Mouse (Mus musculus) liver, embryonic 12.5 days (tissue): ENCODE measurements around the gene Magi1. TPM values are rescaled to one million over a fixed set of nuclear protein-coding genes. Genes with fewer than 3 reads are reported as not detected.

Source experiments
- ATAC-seq: fragments of 200-750 bp; cut with Nextera tagmentation; 2 replicates; pipeline ENCODE4 v1.8.0; 2017; ENCODE audit warnings: moderate number of reproducible peaks, mild to moderate bottlenecking, moderate library complexity
- H3K27ac ChIP-seq: fragments of 300-500 bp; sonication (generic); 2 replicates; pipeline ENCODE4 v1.5.1; 2016; ENCODE audit warnings: mild to moderate bottlenecking
- H3K27me3 ChIP-seq: fragments of 300-500 bp; sonication (generic); replicated peaks from 2 replicates; pipeline ENCODE4 v1.6.1; 2016; ENCODE audit warnings: mild to moderate bottlenecking, moderate library complexity
- H3K36me3 ChIP-seq: fragments of 300-500 bp; sonication (generic); 2 replicates; pipeline ENCODE4 v1.6.1; 2016; ENCODE audit warnings: mild to moderate bottlenecking, moderate library complexity
- H3K4me1 ChIP-seq: fragments of 300-500 bp; sonication (generic); 2 replicates; pipeline ENCODE4 v1.6.1; 2016
- H3K4me2 ChIP-seq: fragments of 300-500 bp; sonication (generic); 2 replicates; pipeline ENCODE4 v1.6.1; 2016; ENCODE audit warnings: mild to moderate bottlenecking, moderate library complexity
- H3K4me3 ChIP-seq: fragments of 300-500 bp; sonication (generic); 2 replicates; pipeline ENCODE4 v1.5.1; 2016; ENCODE audit warnings: mild to moderate bottlenecking, moderate library complexity
- H3K9ac ChIP-seq: fragments of 300-500 bp; sonication (generic); 2 replicates; pipeline ENCODE4 v1.6.1; 2016; ENCODE audit warnings: mild to moderate bottlenecking, moderate library complexity
- H3K9me3 ChIP-seq: fragments of 300-500 bp; sonication (generic); replicated peaks from 2 replicates; pipeline ENCODE4 v1.6.1; 2016; ENCODE audit warnings: mild to moderate bottlenecking, moderate library complexity
- WGBS: fragments of 180-500 bp; shearing (Covaris S2); methylation state at CpG from one replicate; pipeline ENCODE4 v1.1.7; 2016; ENCODE audit not compliant: insufficient replicate concordance; 5-methylcytosine and 5-hydroxymethylcytosine counted together
- polyA plus RNA-seq: library from polyadenylated mRNA; unstranded; fragments of >200 nt; fragmentation: Nextera tagmentation; extraction: Ambion mirVana; gene quantifications from 2 replicates; pipeline ENCODE4 v1.2.1, GENCODE M21; 2016

Magi1 gene
- polyA plus RNA-seq, 1 experiment from 2014 or later, result 2.5 TPM

GRCm38 (mm10) chr6:93922931-93923330 lies 360.8 kb downstream of the Magi1 start:
- H3K27ac ChIP-seq, result no peak overlapping the region
- WGBS, result 68% methylated on average over 7 of the region's 7 CpGs

GRCm38 (mm10) chr6:93913226-93913861 lies 370.4 kb downstream of the Magi1 start:
- Histone ChIP-seq H3K4me1 (0 out of 2 replicates have a peak, but pooled peaks cover 3% of the 10 kb centered on the region), H3K9ac (no peak overlapping the region), H3K27me3 (peaks cover 33% of the 10 kb centered on the region), H3K36me3 (no peaks in the 10 kb centered on the region), H3K4me3 (no peak overlapping the region), H3K27ac (no peak overlapping the region), H3K4me2 (no peak overlapping the region; the same call in 1 of the 2 replicates), H3K9me3 (no peaks in the 10 kb centered on the region)
- no peak for ATAC-seq
- 10% methylated on average over 22 of the region's 22 CpGs for WGBS

More at GRCm38 (mm10) chr6:93922931-93923330, 360.8 kb downstream of the Magi1 start:
- Histone ChIP-seq H3K36me3 (no peaks in the 10 kb centered on the region), H3K9me3 (no peaks in the 10 kb centered on the region), H3K9ac (no peak overlapping the region), H3K27me3 (no peaks in the 10 kb centered on the region), H3K4me1 (no peaks in the 10 kb centered on the region), H3K4me3 (no peak overlapping the region), H3K4me2 (no peak overlapping the region)
- ATAC-seq, result no peak

- Histone ChIP-seq H3K27ac (no peak overlapping the region), H3K9me3 (no peaks in the 10 kb centered on the region), H3K36me3 (no peaks in the 10 kb centered on the region), H3K4me1 (0 out of 2 replicates have a peak, but pooled peaks cover 3% of the 10 kb centered on the region), H3K9ac (no peak overlapping the region), H3K4me3 (no peak overlapping the region), H3K27me3 (peaks cover 33% of the 10 kb centered on the region), H3K4me2 (peak overlapping the region; percentile 14)
- ATAC-seq, result no peak
- 12% methylated on average over 20 of the region's 20 CpGs for WGBS
Observed at GRCm38 (mm10) chr6:93912582-93913225, 371.0 kb downstream of the Magi1 start.

- WGBS, result 45% methylated on average over 8 of the region's 8 CpGs
- H3K4me3 ChIP-seq, result no peak overlapping the region
- H3K9ac ChIP-seq, result no peak overlapping the region
- 0 out of 2 replicates have a peak, but pooled peaks cover 3% of the 10 kb centered on the region for H3K4me1 ChIP-seq
- H3K36me3 ChIP-seq, result no peaks in the 10 kb centered on the region
- peaks cover 33% of the 10 kb centered on the region for H3K27me3 ChIP-seq
- H3K9me3 ChIP-seq, result no peaks in the 10 kb centered on the region
- no peak overlapping the region for H3K4me2 ChIP-seq
- ATAC-seq, result no peak
- no peak overlapping the region for H3K27ac ChIP-seq
Observed at GRCm38 (mm10) chr6:93912003-93912581, 371.6 kb downstream of the Magi1 start.

GRCm38 (mm10) chr6:93911420-93911819 lies 372.3 kb downstream of the Magi1 start:
- no peaks in the 10 kb centered on the region for H3K9me3 ChIP-seq
- no peak overlapping the region for H3K4me2 ChIP-seq
- ATAC-seq, result no peak
- peaks cover 33% of the 10 kb centered on the region for H3K27me3 ChIP-seq
- H3K27ac ChIP-seq, result no peak overlapping the region
- no peaks in the 10 kb centered on the region for H3K36me3 ChIP-seq
- WGBS, result 39% methylated on average over 2 of the region's 2 CpGs
- H3K4me3 ChIP-seq, result no peak overlapping the region
- H3K4me1 ChIP-seq, result 0 out of 2 replicates have a peak, but pooled peaks cover 3% of the 10 kb centered on the region
- H3K9ac ChIP-seq, result no peak overlapping the region

- Histone ChIP-seq H3K4me1 (0 out of 2 replicates have a peak, but pooled peaks cover 3% of the 10 kb centered on the region), H3K27ac (no peak overlapping the region), H3K4me2 (no peak overlapping the region), H3K36me3 (no peaks in the 10 kb centered on the region), H3K9ac (no peak overlapping the region), H3K9me3 (no peaks in the 10 kb centered on the region), H3K27me3 (peaks cover 32% of the 10 kb centered on the region), H3K4me3 (no peak overlapping the region)
- WGBS, result 71% methylated on average over 4 of the region's 4 CpGs
- ATAC-seq, result no peak
Observed at GRCm38 (mm10) chr6:93909976-93910375, 373.7 kb downstream of the Magi1 start.

GRCm38 (mm10) chr6:93904987-93905386 lies 378.7 kb downstream of the Magi1 start:
- ATAC-seq, result no peak
- 49% methylated on average over 2 of the region's 2 CpGs for WGBS
- no peaks in the 10 kb centered on the region for H3K27me3 ChIP-seq
- H3K4me3 ChIP-seq, result no peak overlapping the region
- no peaks in the 10 kb centered on the region for H3K4me1 ChIP-seq
- H3K9me3 ChIP-seq, result no peaks in the 10 kb centered on the region
- H3K4me2 ChIP-seq, result no peak overlapping the region
- no peak overlapping the region for H3K9ac ChIP-seq
- H3K27ac ChIP-seq, result no peak overlapping the region
- no peaks in the 10 kb centered on the region for H3K36me3 ChIP-seq

GRCm38 (mm10) chr6:93902239-93902638 lies 381.5 kb downstream of the Magi1 start:
- Histone ChIP-seq H3K9ac (no peak overlapping the region), H3K4me2 (no peak overlapping the region), H3K27me3 (no peaks in the 10 kb centered on the region), H3K9me3 (no peaks in the 10 kb centered on the region), H3K4me1 (no peaks in the 10 kb centered on the region), H3K27ac (no peak overlapping the region), H3K36me3 (no peaks in the 10 kb centered on the region), H3K4me3 (no peak overlapping the region)
- ATAC-seq, result no peak
- WGBS, result 58% methylated on average over 2 of the region's 2 CpGs

- H3K4me2 ChIP-seq, result no peak overlapping the region
- no peak overlapping the region for H3K9ac ChIP-seq
- no peaks in the 10 kb centered on the region for H3K27me3 ChIP-seq
- no peak overlapping the region for H3K4me3 ChIP-seq
- ATAC-seq, result no peak
- WGBS, result 69% methylated on average over 2 of the region's 2 CpGs
- no peak overlapping the region for H3K27ac ChIP-seq
- H3K9me3 ChIP-seq, result no peaks in the 10 kb centered on the region
- H3K36me3 ChIP-seq, result no peaks in the 10 kb centered on the region
- no peaks in the 10 kb centered on the region for H3K4me1 ChIP-seq
Observed at GRCm38 (mm10) chr6:93901408-93901807, 382.3 kb downstream of the Magi1 start.

- H3K9ac ChIP-seq, result no peak overlapping the region
- H3K27ac ChIP-seq, result no peak overlapping the region
- H3K27me3 ChIP-seq, result no peaks in the 10 kb centered on the region
- no peaks in the 10 kb centered on the region for H3K36me3 ChIP-seq
- no peak for ATAC-seq
- 64% methylated on average over 2 of the region's 2 CpGs for WGBS
- no peak overlapping the region for H3K4me3 ChIP-seq
- no peak overlapping the region for H3K4me2 ChIP-seq
- H3K4me1 ChIP-seq, result no peaks in the 10 kb centered on the region
- no peaks in the 10 kb centered on the region for H3K9me3 ChIP-seq
Observed at GRCm38 (mm10) chr6:93897512-93897911, 386.2 kb downstream of the Magi1 start.

- Histone ChIP-seq H3K27me3 (no peaks in the 10 kb centered on the region), H3K9ac (no peak overlapping the region), H3K4me2 (no peak overlapping the region), H3K4me3 (no peak overlapping the region), H3K4me1 (no peaks in the 10 kb centered on the region), H3K36me3 (no peaks in the 10 kb centered on the region), H3K27ac (no peak overlapping the region), H3K9me3 (no peaks in the 10 kb centered on the region)
- WGBS, result 61% methylated on average over 2 of the region's 2 CpGs
- ATAC-seq, result no peak
Observed at GRCm38 (mm10) chr6:93895721-93896120, 388.0 kb downstream of the Magi1 start.

- H3K9me3 ChIP-seq, result no peaks in the 10 kb centered on the region
- ATAC-seq, result no peak
- H3K4me2 ChIP-seq, result no peak overlapping the region
- no peaks in the 10 kb centered on the region for H3K36me3 ChIP-seq
- no peaks in the 10 kb centered on the region for H3K4me1 ChIP-seq
- WGBS, result 74% methylated on average over 7 of the region's 7 CpGs
- H3K27ac ChIP-seq, result no peak overlapping the region
- H3K9ac ChIP-seq, result no peak overlapping the region
- H3K27me3 ChIP-seq, result no peaks in the 10 kb centered on the region
- H3K4me3 ChIP-seq, result no peak overlapping the region
Observed at GRCm38 (mm10) chr6:93893956-93894355, 389.8 kb downstream of the Magi1 start.
